Mouse (Mus musculus): ENCODE measurements at regions not wholly inside any gene's neighbourhood (a gene's known extent, or its start where the extent isn't known, plus 50 kb on each side); places are given as distances from the start of the nearest gene placed in this dataset.
"Not testable (repeated sequence)": the region's sequence is repeated elsewhere in the genome, so short reads cannot be mapped to it uniquely, and the experiment has no call there.

DNA sequence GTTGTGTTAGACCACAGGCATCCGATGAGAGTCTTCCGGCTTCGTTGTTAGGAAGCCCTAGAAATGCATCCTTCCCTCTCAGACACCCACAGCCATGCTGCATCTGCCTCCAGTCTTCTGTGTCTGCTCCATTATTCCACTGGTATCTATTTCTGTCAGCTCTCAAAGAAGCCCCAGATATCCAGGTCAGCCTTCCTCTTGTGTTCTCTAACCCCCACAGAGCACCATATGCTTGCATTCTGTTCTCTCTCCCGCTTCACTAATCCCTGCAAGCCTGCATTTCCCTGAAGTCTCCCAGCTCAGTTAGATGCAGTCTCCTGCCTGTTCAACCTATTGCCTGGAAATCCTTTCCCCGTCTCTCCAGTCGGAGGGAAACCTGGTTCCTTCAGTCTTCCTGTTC is 53.6 kb upstream of the Wdfy3 start:
- peaks cover 16% of the 10 kb centered on the region for H3K4me1 ChIP-seq (replicated peaks)
- H3K4me3 ChIP-seq: no peak overlapping the region
- H3K27ac ChIP-seq: peak overlapping the region; percentile 45; the same call in 1 of the 2 replicates
- H3K36me3 ChIP-seq: no peaks in the 10 kb centered on the region
- WGBS: 39% methylated on average over 6 of the region's 6 CpGs
- DNase-seq (ENCODE audit: low spot score): no peak
- no peaks in the 10 kb centered on the region for H3K27me3 ChIP-seq (ENCODE audit: insufficient read depth, poor library complexity, severe bottlenecking)
- no peaks in the 10 kb centered on the region for H3K9me3 ChIP-seq

DNA sequence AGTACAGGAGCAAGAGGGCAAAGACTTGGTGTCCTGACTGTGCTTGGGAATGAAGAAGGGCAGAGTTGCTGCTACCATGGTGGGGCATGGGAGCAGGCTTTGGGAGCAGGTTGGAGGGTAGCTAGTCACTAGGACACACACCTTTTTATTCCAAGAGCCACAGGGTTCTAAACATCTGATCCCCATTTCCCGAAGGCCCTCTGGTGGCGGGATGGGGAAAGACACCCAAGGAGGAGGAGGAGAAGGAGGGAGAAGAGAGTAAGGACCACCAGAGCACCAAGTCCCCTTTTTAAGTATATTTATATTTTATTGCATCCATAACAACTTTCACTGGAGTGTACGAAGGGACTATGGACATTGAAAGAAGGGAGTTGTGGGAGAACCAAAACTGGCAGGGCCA is 57.0 kb upstream of the Wdfy3 start:
- H3K36me3 ChIP-seq: no peaks in the 10 kb centered on the region
- no peaks in the 10 kb centered on the region for H3K9me3 ChIP-seq
- peaks cover 16% of the 10 kb centered on the region for H3K4me1 ChIP-seq (replicated peaks)
- no peak overlapping the region for H3K4me3 ChIP-seq
- H3K27me3 ChIP-seq (ENCODE audit: insufficient read depth, poor library complexity, severe bottlenecking): no peaks in the 10 kb centered on the region
- peak; percentile 72 for DNase-seq (ENCODE audit: low spot score)
- no peak overlapping the region for H3K27ac ChIP-seq
- WGBS: 10% methylated on average over 3 of the region's 3 CpGs

DNA sequence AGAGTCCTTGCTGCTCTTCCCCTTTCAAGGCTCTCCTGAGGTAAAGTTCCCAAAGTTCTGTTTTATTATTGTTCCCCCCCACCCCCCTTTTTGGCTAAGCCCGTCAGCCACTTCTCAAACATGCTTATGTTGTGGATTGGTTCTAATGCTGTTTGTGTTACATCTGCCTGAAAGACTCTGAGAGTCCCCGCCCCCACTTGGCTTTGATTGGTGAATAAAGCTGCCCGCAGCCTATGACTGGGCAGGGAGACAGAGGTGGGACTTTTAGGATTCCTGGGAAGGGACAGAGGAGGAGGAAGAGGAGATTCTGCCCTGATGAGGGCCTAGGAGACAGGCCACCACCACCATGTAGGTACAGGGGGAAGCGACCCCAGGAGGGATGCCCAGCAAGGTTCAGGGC is 78.3 kb upstream of the Wdfy3 start:
- no peaks in the 10 kb centered on the region for H3K36me3 ChIP-seq
- no peak overlapping the region for H3K27ac ChIP-seq
- H3K9me3 ChIP-seq: no peaks in the 10 kb centered on the region
- DNase-seq (ENCODE audit: low spot score): no peak
- H3K4me1 ChIP-seq (replicated peaks): peaks cover 8% of the 10 kb centered on the region; the same call in 1 of the 2 replicates
- H3K4me3 ChIP-seq: no peak overlapping the region
- WGBS: 75% methylated on average over 4 of the region's 4 CpGs
- no peaks in the 10 kb centered on the region for H3K27me3 ChIP-seq (ENCODE audit: insufficient read depth, poor library complexity, severe bottlenecking)

DNA sequence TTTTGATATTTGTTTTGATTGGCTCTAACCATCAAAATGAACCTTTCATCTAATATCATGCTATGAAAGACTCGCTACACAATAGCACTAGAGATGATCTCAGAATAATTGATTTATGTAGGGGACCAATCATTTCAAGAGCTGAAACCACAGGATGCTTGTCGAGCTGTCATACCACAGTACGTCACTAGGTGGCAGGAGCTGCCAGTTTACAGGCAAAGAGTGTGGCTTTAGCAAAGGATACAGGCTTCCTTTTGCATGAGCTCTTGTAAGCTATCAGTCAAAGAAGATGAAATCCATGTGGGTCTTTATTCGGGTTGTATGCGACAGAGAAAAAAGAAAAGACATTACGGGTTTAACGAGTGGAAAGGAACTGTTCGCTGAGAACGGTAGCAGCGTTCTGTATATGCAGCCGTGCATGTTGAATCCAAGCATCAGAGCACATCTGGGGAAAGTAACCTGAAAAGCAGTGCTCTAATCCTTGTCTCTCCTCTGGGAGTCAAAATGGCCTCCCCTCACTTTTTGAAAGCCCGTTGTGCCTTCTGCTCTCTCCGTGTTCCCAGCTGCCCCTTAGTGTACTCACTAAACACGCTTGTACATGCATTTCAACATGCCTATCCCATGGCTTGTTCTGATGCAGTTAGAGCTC is 79.9 kb upstream of the Wdfy3 start:
- DNase-seq (ENCODE audit: low spot score): peak; percentile 87
- Histone ChIP-seq H3K36me3 (no peaks in the 10 kb centered on the region), H3K9me3 (no peaks in the 10 kb centered on the region), H3K27ac (no peak overlapping the region), H3K4me3 (no peak overlapping the region), H3K4me1 (replicated peaks) (peaks cover 8% of the 10 kb centered on the region; the same call in 1 of the 2 replicates), H3K27me3 (ENCODE audit: insufficient read depth, poor library complexity, severe bottlenecking) (no peaks in the 10 kb centered on the region)
- 50% methylated on average over 14 of the region's 14 CpGs for WGBS

DNA sequence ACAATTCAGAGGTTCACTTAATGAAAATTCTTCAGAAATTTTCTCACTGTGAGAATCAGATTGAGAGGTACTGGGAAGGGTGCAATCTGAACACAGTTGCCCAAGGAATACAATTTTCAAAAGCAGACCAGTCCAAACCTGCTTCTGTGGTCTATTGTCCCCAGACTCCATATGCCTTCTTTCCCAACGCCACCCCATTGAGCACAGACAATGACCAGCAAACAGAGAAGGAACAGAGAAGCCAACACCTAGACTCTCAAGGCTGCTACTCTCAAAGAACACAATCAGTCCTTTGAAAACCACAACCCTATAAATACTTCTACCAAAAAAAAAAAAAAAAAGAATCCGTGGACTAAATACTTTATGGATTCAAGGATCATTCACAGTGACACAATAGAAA is 89.9 kb upstream of the Wdfy3 start:
- Histone ChIP-seq H3K27ac (no peak overlapping the region), H3K4me1 (replicated peaks) (no peaks in the 10 kb centered on the region), H3K36me3 (no peaks in the 10 kb centered on the region), H3K9me3 (no peaks in the 10 kb centered on the region), H3K4me3 (no peak overlapping the region), H3K27me3 (ENCODE audit: insufficient read depth, poor library complexity, severe bottlenecking) (no peaks in the 10 kb centered on the region)
- WGBS: 42% methylated on average over 2 of the region's 2 CpGs
- DNase-seq (ENCODE audit: low spot score): no peak

DNA sequence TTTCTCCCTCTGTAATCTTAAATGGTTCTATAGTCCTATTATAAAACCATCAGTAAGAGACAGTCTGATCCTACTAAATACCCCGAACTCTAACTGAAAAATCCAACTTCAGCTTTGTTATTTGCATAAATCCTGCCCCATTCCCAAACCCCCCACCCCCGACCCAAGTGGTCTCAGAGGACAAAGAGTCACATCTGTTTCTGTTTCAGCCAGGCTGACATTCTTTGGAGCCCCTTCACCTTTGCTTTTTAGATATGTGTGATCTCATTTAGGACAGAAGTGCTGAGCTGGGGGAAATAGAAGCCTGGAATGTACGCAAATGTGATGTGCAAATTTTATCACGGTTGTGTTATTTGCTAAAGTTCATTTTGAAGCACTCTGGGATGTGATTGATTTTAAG is 98.3 kb upstream of the Wdfy3 start:
- H3K36me3 ChIP-seq: no peaks in the 10 kb centered on the region
- H3K4me1 ChIP-seq (replicated peaks): peaks cover 16% of the 10 kb centered on the region
- H3K4me3 ChIP-seq: no peak overlapping the region
- WGBS: 43% methylated on average over 4 of the region's 4 CpGs
- DNase-seq (ENCODE audit: low spot score): peak; percentile 23
- H3K27me3 ChIP-seq (ENCODE audit: insufficient read depth, poor library complexity, severe bottlenecking): no peaks in the 10 kb centered on the region
- no peak overlapping the region for H3K27ac ChIP-seq
- H3K9me3 ChIP-seq: no peaks in the 10 kb centered on the region

DNA sequence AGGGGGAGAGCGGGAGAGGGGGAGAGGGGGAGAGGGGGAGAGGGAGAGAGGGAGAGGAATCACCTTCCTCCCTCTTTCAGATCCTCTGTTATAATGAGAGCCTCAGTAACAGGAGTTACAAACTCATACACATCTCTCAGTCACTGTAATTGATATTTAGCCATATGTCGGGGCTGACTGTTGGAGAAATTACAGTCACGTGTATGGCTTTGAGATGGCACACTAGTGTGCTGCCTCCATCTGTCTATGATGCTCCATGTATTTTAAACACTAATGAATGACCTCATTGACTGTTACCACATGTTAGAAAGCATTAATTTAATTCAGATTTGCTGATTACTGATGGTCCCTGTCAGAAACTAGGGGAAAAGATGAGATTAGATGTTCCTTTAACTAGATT is 102.1 kb upstream of the Wdfy3 start:
- WGBS: 69% methylated on average over 3 of the region's 3 CpGs
- no peaks in the 10 kb centered on the region for H3K27me3 ChIP-seq (ENCODE audit: insufficient read depth, poor library complexity, severe bottlenecking)
- peaks cover 13% of the 10 kb centered on the region for H3K4me1 ChIP-seq (replicated peaks)
- no peak overlapping the region for H3K4me3 ChIP-seq
- no peaks in the 10 kb centered on the region for H3K9me3 ChIP-seq
- no peak for DNase-seq (ENCODE audit: low spot score)
- H3K36me3 ChIP-seq: no peaks in the 10 kb centered on the region
- H3K27ac ChIP-seq: no peak overlapping the region

DNA sequence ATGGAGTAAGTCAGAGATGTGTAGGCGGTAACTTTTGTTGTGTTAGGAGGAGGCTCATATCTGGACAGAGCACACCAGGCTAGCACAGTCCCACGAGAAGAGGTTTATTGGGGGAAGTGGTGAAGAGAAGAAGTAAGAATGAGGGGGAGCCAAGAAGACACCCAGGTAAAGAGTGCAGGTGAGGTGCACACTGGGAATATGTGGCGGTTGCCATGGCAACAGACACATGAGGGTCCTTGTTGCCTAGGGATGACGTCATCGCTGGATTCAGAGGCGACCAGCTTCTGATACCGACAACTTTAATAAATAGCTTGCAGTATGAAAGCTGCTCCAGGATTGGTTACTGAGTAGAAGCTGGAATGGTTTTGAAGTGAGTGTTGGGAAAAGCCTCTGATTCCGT is 110.5 kb upstream of the Wdfy3 start:
- no peaks in the 10 kb centered on the region for H3K36me3 ChIP-seq
- DNase-seq (ENCODE audit: low spot score): no peak
- WGBS: 92% methylated on average over 8 of the region's 8 CpGs
- H3K27me3 ChIP-seq (ENCODE audit: insufficient read depth, poor library complexity, severe bottlenecking): no peaks in the 10 kb centered on the region
- H3K4me1 ChIP-seq (replicated peaks): no peaks in the 10 kb centered on the region
- no peak overlapping the region for H3K4me3 ChIP-seq
- no peaks in the 10 kb centered on the region for H3K9me3 ChIP-seq
- H3K27ac ChIP-seq: no peak overlapping the region

DNA sequence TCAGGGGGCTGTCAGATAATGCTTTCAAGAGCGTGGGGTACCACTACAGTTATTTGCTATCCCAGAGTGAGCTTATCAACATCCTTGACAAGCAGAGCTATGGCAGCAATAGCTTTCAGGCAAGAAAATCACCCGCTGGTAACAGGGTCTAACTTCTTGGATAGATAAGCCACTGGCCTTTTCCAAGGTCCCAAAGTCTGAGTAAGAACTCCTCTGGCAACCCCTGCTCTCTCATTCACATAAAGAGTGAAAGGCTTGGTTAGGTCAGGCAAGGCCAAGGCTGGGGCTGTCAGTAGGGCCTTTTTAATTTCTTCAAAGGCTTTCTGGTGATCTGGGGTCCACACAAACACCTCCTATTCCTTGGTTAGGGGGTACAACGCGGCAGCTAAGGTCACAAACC is 119.2 kb upstream of the Wdfy3 start:
- WGBS: 84% methylated on average over 4 of the region's 4 CpGs

DNA sequence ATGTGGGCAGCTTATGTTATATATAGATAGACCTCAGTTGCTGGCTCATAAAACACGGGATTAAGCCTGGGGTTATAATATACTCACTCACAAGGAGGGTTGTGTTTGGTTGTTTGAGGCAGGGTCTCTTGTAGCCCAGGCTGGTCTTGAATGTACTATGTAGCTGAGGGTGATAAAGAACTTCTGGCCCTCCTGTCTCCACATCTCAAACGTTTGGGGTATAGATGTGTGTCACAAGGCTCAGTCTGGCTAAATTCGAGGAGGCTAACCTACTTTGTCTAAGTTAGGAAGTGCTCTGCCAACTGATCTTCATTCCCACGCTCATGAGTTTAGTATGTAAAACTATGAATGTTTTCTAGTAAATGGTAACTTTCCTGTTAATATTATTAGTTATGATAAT is 136.7 kb upstream of the Wdfy3 start:
- Histone ChIP-seq H3K4me3 (no peak overlapping the region), H3K36me3 (no peaks in the 10 kb centered on the region), H3K27ac (no peak overlapping the region), H3K27me3 (ENCODE audit: insufficient read depth, poor library complexity, severe bottlenecking) (no peaks in the 10 kb centered on the region), H3K9me3 (no peaks in the 10 kb centered on the region), H3K4me1 (replicated peaks) (no peaks in the 10 kb centered on the region)
- 54% methylated on average over 4 of the region's 4 CpGs for WGBS
- no peak for DNase-seq (ENCODE audit: low spot score)

More for the DNA sequence above, 119.2 kb upstream of the Wdfy3 start:
- H3K36me3 ChIP-seq; H3K27ac ChIP-seq; H3K9me3 ChIP-seq; H3K4me3 ChIP-seq; H3K27me3 ChIP-seq (ENCODE audit: insufficient read depth, poor library complexity, severe bottlenecking); DNase-seq (ENCODE audit: low spot score); H3K4me1 ChIP-seq (replicated peaks): not testable (repeated sequence)

DNA sequence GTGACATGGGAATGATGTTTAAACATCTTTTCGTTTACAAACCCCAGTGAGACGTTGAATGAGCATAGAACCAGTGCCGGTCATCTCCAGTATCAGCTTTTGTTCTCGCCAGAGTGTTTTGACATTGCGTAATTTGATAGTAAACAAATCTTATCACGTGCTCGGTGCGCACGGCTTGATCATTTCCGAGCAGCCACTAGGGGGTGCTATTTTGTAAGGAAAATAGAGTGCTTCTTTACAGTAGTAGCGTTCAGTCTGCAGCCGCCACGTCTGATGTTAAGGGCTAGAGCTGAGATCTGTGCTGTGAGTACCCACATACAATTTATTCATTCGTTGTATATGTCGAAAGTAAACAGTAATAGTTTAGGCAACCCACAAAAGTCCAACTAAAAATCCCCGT is 137.2 kb upstream of the Wdfy3 start:
- H3K4me1 ChIP-seq (replicated peaks): no peaks in the 10 kb centered on the region
- H3K27me3 ChIP-seq (ENCODE audit: insufficient read depth, poor library complexity, severe bottlenecking): no peaks in the 10 kb centered on the region
- WGBS: 5% methylated on average over 16 of the region's 16 CpGs
- H3K9me3 ChIP-seq: no peaks in the 10 kb centered on the region
- peak; percentile 71 for DNase-seq (ENCODE audit: low spot score)
- no peak overlapping the region for H3K27ac ChIP-seq
- H3K4me3 ChIP-seq: peak overlapping the region; percentile 28; the same call in 1 of the 2 replicates
- H3K36me3 ChIP-seq: no peaks in the 10 kb centered on the region

DNA sequence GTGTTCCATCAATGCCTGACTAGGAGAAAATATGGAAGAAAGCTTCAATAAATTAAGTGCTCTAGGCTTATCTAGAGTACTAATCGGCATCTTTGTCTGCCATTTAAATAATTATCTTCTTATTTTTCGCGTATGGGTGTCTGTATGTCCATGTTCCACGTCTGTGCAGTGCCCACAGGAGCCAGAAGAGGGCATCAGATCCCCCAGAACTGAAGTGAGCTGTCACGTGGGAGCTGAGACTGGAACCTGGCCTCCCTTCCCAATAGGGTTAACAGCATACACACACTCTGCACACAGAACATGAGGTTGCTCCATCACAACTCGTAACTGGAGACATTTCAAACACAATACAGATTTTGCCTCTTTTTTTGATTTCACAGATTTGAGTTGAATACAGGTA is 143.4 kb upstream of the Wdfy3 start:
- H3K9me3 ChIP-seq: 0 out of 2 replicates have a peak, but pooled peaks cover 2% of the 10 kb centered on the region
- H3K4me3 ChIP-seq: no peak overlapping the region
- peak; percentile 41 for DNase-seq (ENCODE audit: low spot score)
- 59% methylated on average over 6 of the region's 6 CpGs for WGBS
- no peaks in the 10 kb centered on the region for H3K4me1 ChIP-seq (replicated peaks)
- H3K27ac ChIP-seq: no peak overlapping the region
- H3K36me3 ChIP-seq: no peaks in the 10 kb centered on the region
- no peaks in the 10 kb centered on the region for H3K27me3 ChIP-seq (ENCODE audit: insufficient read depth, poor library complexity, severe bottlenecking)

DNA sequence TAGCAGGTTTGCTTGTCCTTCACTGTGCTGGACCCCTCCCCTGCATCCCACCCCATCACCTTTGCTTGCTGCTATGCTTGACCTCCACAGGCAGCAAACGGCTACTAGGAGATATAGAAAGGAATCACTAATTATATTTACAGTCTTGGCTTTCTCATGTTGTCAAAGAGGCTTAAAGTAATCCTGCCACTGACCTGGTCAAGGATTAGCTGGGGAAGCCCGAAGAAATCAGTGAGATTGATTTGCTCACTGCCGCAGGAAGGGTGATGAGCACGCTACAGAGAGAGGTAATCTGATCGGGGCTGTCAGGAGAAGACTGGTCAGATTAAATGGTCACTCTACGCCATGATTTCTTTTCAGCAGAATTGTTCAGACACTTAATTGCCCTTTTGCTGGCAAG is 157.4 kb upstream of the Wdfy3 start:
- WGBS: 73% methylated on average over 6 of the region's 6 CpGs

DNA sequence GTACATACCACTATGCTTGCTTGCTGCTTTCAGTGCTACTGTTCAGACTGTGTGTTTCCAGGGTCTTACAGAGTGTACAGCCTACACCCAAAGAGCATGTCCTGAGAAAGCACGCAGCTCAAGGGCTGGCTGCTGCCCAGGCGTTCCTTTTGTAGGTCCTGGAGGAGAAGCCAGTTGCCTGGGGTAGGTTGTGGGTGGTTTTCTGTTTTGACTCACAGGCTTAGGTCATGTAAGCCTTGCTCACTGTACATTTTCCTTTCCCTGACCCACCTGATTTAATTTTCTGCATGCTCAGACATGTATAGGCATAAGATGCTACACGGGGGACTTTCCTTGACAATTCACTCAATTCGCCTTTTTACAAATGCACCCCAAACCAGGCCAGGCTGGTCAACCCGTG is 172.9 kb upstream of the Wdfy3 start:
- DNase-seq (ENCODE audit: low spot score): no peak
- Histone ChIP-seq H3K4me3 (no peak overlapping the region), H3K27me3 (ENCODE audit: insufficient read depth, poor library complexity, severe bottlenecking) (no peaks in the 10 kb centered on the region), H3K27ac (no peak overlapping the region), H3K9me3 (no peaks in the 10 kb centered on the region), H3K36me3 (no peaks in the 10 kb centered on the region), H3K4me1 (replicated peaks) (0 out of 2 replicates have a peak, but pooled peaks cover 2% of the 10 kb centered on the region)
- 85% methylated on average over 5 of the region's 5 CpGs for WGBS

More for the DNA sequence above, 157.4 kb upstream of the Wdfy3 start:
- H3K4me1 ChIP-seq (replicated peaks): no peaks in the 10 kb centered on the region
- no peak for DNase-seq (ENCODE audit: low spot score)
- H3K36me3 ChIP-seq: no peaks in the 10 kb centered on the region
- H3K27me3 ChIP-seq (ENCODE audit: insufficient read depth, poor library complexity, severe bottlenecking): no peaks in the 10 kb centered on the region
- no peak overlapping the region for H3K27ac ChIP-seq
- H3K4me3 ChIP-seq: no peak overlapping the region
- H3K9me3 ChIP-seq: no peaks in the 10 kb centered on the region
